Mouse (Mus musculus): ENCODE data around the gene Cpt1c.

GRCm38 (mm10) chr7:45019031-45019571 lies 44.5 kb upstream of the Cpt1c start:
- TF ChIP-seq CTCF (conservative IDR thresholded peaks at IDR 0.05 in 1 of 2, IDR thresholded peaks at IDR 0.05 in 1 of 2; ENCODE audit: low read depth in 2 of 2, low read length in 2 of 2) (no peak), MAFK (IDR thresholded peaks at IDR 0.05; ENCODE audit: insufficient replicate concordance, low read length) (no peak), TCF12 (IDR thresholded peaks at IDR 0.05; ENCODE audit: low read depth, low read length) (no peak)

Measured in CH12.LX (cell line).